Mouse (Mus musculus) embryonic facial prominence, embryonic 13.5 days (tissue): ENCODE data around the gene Tbx10. TPM values are rescaled to one million over a fixed set of nuclear protein-coding genes. Genes with fewer than 3 reads are reported as not detected.
A peak's percentile ranks its signal among the peaks of the same experiment; 100 is the strongest.
"Not testable (repeated sequence)": the region's sequence is repeated elsewhere in the genome, so short reads cannot be mapped to it uniquely, and the experiment has no call there.

ENCODE experiments used
- ATAC-seq: fragments of 200-750 bp; cut with Nextera tagmentation; 2 replicates; pipeline ENCODE4 v1.8.0; 2017; ENCODE audit warnings: low read depth; ENCODE audit not compliant: insufficient number of reproducible peaks, insufficient read depth, low FRiP score, low TSS enrichment
- H3K27ac ChIP-seq: fragments of 300-500 bp; sonication (generic); 2 replicates; pipeline ENCODE4 v1.5.1; 2015; ENCODE audit warnings: moderate library complexity, mild to moderate bottlenecking, inconsistent platforms
- H3K27me3 ChIP-seq: fragments of 300-500 bp; sonication (generic); 2 replicates; pipeline ENCODE4 v1.6.1; 2015; ENCODE audit warnings: mild to moderate bottlenecking, inconsistent platforms
- H3K36me3 ChIP-seq: fragments of 300-500 bp; sonication (generic); 2 replicates; pipeline ENCODE4 v1.6.1; 2015; ENCODE audit warnings: mild to moderate bottlenecking, inconsistent platforms
- H3K4me1 ChIP-seq: fragments of 300-500 bp; sonication (generic); 2 replicates; pipeline ENCODE4 v1.6.1; 2015; ENCODE audit warnings: inconsistent platforms
- H3K4me2 ChIP-seq: fragments of 300-500 bp; sonication (generic); 2 replicates; pipeline ENCODE4 v1.6.1; 2015; ENCODE audit warnings: moderate library complexity, mild to moderate bottlenecking, inconsistent platforms
- H3K4me3 ChIP-seq: fragments of 300-500 bp; sonication (generic); 2 replicates; pipeline ENCODE4 v1.5.1; 2015; ENCODE audit warnings: mild to moderate bottlenecking, inconsistent platforms
- H3K9ac ChIP-seq: fragments of 300-500 bp; sonication (generic); 2 replicates; pipeline ENCODE4 v1.6.1; 2015; ENCODE audit warnings: mild to moderate bottlenecking, inconsistent platforms
- H3K9me3 ChIP-seq: fragments of 300-500 bp; sonication (generic); 2 replicates; pipeline ENCODE4 v1.6.1; 2016; ENCODE audit warnings: inconsistent platforms
- WGBS: fragments of 180-500 bp; shearing (Covaris S2); methylation state at CpG from one replicate; pipeline ENCODE4 v1.1.7; 2015; ENCODE audit warnings: mixed read lengths; 5-methylcytosine and 5-hydroxymethylcytosine counted together
- polyA plus RNA-seq: library from polyadenylated mRNA; unstranded; fragments of >200 nt; fragmentation: Nextera tagmentation; extraction: Ambion mirVana; gene quantifications from 2 replicates; pipeline ENCODE4 v1.2.1, GENCODE M21; 2015

The Tbx10 gene
- polyA plus RNA-seq, 1 experiment from 2014 or later, result not detected

DNA sequence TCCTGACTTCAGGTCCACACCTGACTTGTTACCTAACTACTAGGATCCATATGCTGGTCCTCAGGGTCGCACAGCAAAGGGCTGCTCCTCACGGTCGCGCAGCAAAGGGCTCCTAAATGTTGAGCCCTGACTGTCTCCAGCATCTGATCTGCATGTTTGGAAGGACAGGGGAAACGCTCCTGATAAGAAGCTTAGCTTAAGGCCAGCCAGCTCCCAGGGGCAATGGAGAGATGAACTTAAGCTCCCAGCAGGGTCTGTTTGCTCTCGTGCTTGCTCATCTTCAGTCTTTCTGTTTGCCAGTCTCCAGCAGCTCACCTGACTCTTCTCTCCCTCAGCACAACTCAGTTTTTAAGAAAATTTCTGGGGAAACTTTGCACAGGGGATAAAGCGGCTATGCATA is 40.1 kb downstream of the Tbx10 start:
- Histone ChIP-seq H3K27me3 (no peaks in the 10 kb centered on the region), H3K9ac (no peak overlapping the region), H3K9me3 (no peaks in the 10 kb centered on the region), H3K36me3 (peaks cover 12% of the 10 kb centered on the region), H3K4me3 (no peak overlapping the region), H3K4me2 (no peak overlapping the region), H3K4me1 (peaks cover 14% of the 10 kb centered on the region), H3K27ac (no peak overlapping the region)
- 52% methylated on average over 7 of the region's 7 CpGs for WGBS
- no peak for ATAC-seq

DNA sequence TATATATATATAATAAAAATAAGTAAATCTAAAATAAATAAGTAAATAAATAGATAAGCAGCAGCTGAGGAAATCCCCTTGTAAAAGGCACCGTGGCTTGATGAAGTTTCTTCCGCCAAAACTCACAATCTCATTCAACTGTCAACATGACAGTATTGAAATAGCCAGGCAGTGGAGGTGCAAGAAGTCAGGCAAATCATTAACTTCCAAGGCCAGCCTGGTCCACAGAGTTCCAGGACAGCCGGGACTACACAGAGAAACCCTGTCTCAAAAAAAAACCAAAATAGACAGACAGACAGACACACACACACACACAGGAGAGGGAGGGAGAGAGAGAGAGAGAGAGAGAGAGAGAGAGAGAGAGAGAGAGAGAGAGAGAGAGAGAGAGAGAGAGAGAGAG is 40.7 kb downstream of the Tbx10 start:
- Histone ChIP-seq H3K36me3 (peaks cover 12% of the 10 kb centered on the region), H3K27ac (no peak overlapping the region), H3K4me1 (peaks cover 17% of the 10 kb centered on the region), H3K27me3 (no peaks in the 10 kb centered on the region), H3K9me3 (no peaks in the 10 kb centered on the region), H3K4me2 (no peak overlapping the region), H3K4me3 (no peak overlapping the region), H3K9ac (no peak overlapping the region)
- no peak for ATAC-seq
- 78% methylated on average over 3 of the region's 3 CpGs for WGBS

DNA sequence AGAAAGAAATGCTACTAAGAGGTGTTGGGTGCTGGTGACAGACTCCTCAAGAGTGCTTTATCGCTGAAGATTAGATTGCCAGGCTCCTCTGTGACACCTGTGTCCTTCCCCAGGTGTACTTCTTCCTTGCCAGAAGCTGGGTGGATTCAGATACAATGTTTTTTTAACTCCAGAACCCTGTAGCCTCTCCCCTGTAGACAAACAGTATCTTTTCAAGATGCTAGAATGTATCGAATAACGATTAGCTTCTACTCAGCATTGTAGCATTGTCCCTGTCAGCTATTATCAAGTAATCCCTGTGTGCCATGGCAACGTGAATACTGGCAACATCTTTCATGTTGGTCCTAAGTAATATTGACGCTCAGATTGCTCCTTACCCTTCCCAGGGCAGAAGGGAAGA is 41.2 kb downstream of the Tbx10 start:
- Histone ChIP-seq H3K4me1 (peaks cover 19% of the 10 kb centered on the region), H3K4me2 (no peak overlapping the region), H3K36me3 (peaks cover 12% of the 10 kb centered on the region), H3K27ac (no peak overlapping the region), H3K4me3 (no peak overlapping the region), H3K9me3 (no peaks in the 10 kb centered on the region), H3K9ac (no peak overlapping the region), H3K27me3 (no peaks in the 10 kb centered on the region)
- 67% methylated on average over 5 of the region's 5 CpGs for WGBS
- ATAC-seq, result no peak

DNA sequence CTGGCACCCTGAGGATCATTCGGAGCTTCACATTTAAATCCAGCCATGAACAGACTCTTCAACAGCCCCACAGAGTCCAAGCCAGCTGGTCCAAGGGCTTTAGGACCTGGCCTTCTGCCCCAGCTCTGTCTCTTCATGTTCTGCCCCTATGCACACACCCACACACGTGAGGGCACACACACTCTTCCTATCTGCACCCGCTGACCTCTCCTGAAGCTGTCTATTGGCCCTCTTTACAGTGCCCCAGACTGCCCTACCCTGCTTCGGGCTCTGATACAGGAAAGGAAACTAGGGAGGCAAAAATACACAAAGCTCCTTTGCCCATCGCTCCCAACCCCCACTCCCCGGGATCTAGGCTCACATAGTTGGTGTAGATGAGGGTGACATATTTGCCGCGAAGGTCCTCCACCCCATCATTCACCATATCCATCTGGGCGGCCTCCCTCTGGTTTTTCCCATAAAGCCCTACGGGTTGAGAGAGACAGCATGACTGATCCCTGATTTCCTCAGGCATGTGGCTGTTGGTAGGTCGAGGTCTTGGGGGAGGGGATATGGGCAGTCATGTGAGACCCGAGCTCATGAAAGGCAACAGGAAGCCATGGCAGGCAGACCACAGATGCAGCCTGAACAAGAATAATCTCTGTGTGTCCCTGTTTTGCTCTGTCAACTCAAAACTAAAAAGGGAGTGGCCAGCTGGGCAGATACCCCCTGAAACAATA is 43.9 kb downstream of the Tbx10 start:
- Histone ChIP-seq H3K9me3 (no peaks in the 10 kb centered on the region), H3K4me2 (peak overlapping the region; percentile 39), H3K27ac (no peak overlapping the region), H3K4me3 (no peak overlapping the region), H3K36me3 (peaks cover 12% of the 10 kb centered on the region), H3K9ac (no peak overlapping the region), H3K27me3 (no peaks in the 10 kb centered on the region), H3K4me1 (peaks cover 19% of the 10 kb centered on the region)
- 70% methylated on average over 12 of the region's 12 CpGs for whole genome bisulfite sequencing
- no peak for ATAC-seq

DNA sequence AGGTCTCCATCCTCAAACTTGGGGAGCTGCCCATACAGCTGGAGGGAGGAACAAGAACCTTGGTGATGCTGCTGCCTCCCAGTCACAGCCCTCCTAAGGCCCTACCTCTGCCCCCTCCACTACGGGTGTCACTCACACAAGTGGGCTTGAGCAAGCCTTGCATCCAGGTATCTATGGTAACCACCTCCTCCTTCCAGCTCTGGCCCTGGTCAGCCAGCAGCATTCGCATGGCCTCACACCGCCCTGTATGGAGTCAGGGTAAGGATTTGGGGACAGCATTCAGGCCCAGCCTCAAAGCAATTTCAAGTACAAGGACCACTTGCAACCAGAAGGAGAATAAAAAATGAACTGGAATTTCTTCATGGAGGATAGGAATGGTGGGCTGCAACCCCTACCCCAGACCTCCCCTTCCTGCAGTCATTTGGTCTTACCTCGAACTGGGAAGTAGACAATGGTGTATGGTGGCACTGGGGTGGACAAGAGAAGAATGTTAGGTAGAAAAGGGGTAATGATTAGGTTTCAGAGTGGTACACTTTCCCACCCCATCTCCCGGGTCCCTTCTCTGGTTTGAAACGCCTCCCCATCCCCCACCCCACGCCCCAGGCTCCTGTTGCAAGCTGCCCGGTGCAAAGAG is 44.7 kb downstream of the Tbx10 start:
- WGBS, result 24% methylated on average over 7 of the region's 8 CpGs

DNA sequence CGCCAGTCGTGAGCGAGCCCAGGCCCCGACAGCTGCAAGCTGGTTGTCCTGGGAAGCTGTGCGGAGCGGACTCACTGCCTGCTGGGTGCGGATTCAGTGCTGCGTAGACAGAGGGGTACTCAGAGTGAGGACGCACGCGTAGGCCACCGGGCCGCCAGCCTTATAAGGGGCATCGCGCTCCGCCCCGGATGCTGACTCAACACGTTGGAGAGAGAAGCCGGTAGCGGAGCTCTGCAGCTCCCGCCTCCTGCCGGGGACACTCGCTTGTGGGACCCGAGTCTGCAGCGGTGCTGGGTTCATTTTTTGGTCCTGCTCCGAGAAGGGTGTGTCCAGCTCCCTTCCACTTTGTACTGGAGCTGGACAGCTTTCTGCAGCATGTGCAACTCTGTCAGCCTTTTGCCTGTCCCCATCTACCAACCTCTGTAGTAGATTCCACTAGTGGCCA is 45.3 kb downstream of the Tbx10 start, which contains the start of gene Gstp1:
TSS of gene Gstp1 (minus strand) at position 198 of the 445 bp plus-strand sequence.
- Histone ChIP-seq H3K36me3 (peaks cover 12% of the 10 kb centered on the region), H3K4me3 (peak within 1 kb of the TSS; percentile 54), H3K9ac (peak within 1 kb of the TSS; percentile 80), H3K4me2 (peak within 1 kb of the TSS; percentile 75), H3K27me3 (no peaks in the 10 kb centered on the region), H3K27ac (peak within 1 kb of the TSS; percentile 60), H3K4me1 (peaks cover 19% of the 10 kb centered on the region), H3K9me3 (no peaks in the 10 kb centered on the region)
- 0% methylated on average over 26 of the region's 26 CpGs for WGBS
- peak; percentile 82; the same call in 1 of the 2 replicates for ATAC-seq

More for the DNA sequence above, 44.7 kb downstream of the Tbx10 start:
- H3K4me3 ChIP-seq, result peak overlapping the region; percentile 54
- not testable (repeated sequence) for H3K27me3 ChIP-seq, ATAC-seq, H3K9me3 ChIP-seq
- H3K27ac ChIP-seq, result peak overlapping the region; percentile 60
- H3K9ac ChIP-seq, result peak overlapping the region; percentile 80
- H3K36me3 ChIP-seq, result peaks cover 12% of the 10 kb centered on the region
- peaks cover 19% of the 10 kb centered on the region for H3K4me1 ChIP-seq
- peak overlapping the region; percentile 75 for H3K4me2 ChIP-seq

DNA sequence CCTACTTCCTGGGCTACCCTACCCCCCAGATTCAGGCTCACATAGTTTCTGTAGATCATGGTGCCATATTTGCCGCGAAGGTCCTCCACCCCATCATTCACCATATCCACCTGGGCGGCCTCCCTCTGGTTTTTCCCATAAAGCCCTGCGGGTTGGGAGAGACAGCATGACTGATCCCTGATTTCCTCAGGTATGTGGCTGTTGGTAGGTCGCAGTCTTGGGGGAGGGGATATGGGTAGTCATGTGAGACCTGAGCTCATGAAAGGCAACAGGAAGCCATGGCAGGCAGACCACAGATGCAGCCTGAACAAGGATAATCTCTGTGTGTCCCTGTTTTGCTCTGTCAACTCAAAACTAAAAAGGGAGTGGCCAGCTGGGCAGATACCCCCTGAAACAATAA is 48.4 kb downstream of the Tbx10 start:
- not testable (repeated sequence) for H3K4me2 ChIP-seq, ATAC-seq, H3K4me3 ChIP-seq, H3K36me3 ChIP-seq, H3K27ac ChIP-seq, H3K9me3 ChIP-seq, H3K27me3 ChIP-seq, H3K9ac ChIP-seq
- H3K4me1 ChIP-seq, result peaks cover 21% of the 10 kb centered on the region
- 80% methylated on average over 5 of the region's 5 CpGs for WGBS

DNA sequence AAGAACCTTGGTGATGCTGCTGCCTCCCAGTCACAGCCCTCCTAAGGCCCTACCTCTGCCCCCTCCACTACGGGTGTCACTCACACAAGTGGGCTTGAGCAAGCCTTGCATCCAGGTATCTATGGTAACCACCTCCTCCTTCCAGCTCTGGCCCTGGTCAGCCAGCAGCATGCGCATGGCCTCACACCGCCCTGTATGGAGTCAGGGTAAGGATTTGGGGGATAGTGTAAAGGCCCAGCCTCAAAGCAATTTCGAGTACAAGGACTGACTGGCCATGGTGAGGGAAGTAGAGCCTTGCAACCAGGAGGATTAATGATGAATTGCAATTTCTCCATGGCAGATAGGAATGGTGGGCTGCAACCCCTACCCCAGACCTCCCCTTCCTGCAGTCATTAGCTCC is 48.9 kb downstream of the Tbx10 start:
- not testable (repeated sequence) for H3K9me3 ChIP-seq, H3K4me2 ChIP-seq, H3K9ac ChIP-seq, ATAC-seq, H3K4me3 ChIP-seq, H3K27ac ChIP-seq, H3K27me3 ChIP-seq, H3K36me3 ChIP-seq
- H3K4me1 ChIP-seq, result peaks cover 21% of the 10 kb centered on the region
- 86% methylated on average over 3 of the region's 4 CpGs for WGBS

DNA sequence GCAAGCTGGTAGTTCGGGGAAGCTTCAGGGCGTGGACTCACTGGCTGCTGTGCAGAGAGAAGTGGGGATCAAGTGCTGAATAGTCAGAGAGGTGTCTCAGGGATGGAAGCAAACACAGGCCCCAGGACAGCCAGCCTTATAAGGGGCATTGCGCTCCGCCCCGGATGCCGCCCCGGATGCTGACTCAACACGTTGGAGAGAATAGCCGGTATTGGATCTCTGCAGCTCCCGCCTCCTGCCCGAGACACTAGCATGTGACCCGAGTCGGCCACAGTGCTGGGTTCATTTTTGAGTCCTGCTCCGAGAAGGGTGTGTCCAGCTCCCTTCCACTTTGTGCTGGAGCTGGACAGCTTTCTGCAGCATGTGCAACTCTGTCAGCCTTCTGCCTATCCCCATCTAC is 49.6 kb downstream of the Tbx10 start:
- WGBS, result 75% methylated on average over 14 of the region's 14 CpGs
- no peaks in the 10 kb centered on the region for H3K27me3 ChIP-seq
- no peak overlapping the region for H3K4me3 ChIP-seq
- peaks cover 18% of the 10 kb centered on the region for H3K4me1 ChIP-seq
- H3K9ac ChIP-seq, result no peak overlapping the region
- H3K4me2 ChIP-seq, result no peak overlapping the region
- no peak for ATAC-seq
- H3K36me3 ChIP-seq, result no peaks in the 10 kb centered on the region
- H3K9me3 ChIP-seq, result no peaks in the 10 kb centered on the region
- no peak overlapping the region for H3K27ac ChIP-seq

DNA sequence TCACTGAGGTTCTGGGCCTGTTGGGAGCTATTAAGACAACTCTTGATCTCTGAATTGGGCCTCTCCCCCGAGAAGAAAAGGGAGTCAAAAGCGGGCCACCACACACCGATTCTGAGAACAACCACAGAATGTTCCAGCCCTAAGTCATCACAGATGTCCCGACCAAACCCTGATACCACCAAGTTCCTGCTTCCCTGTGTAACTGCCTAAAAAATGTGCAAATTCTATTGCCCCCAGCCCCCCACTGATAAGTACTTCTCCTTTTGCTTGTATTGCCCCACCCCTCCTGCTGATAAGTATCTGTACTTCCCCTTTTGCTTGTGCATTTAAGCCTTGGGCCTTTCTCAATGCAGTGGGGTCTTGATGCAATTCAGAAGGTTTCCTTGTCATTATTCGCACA is 51.6 kb downstream of the Tbx10 start:
- H3K27ac ChIP-seq, H3K4me1 ChIP-seq, H3K9ac ChIP-seq, ATAC-seq, H3K36me3 ChIP-seq, H3K9me3 ChIP-seq, H3K27me3 ChIP-seq, H3K4me3 ChIP-seq, H3K4me2 ChIP-seq: not testable (repeated sequence)
- WGBS, result 77% methylated on average over 5 of the region's 5 CpGs

DNA sequence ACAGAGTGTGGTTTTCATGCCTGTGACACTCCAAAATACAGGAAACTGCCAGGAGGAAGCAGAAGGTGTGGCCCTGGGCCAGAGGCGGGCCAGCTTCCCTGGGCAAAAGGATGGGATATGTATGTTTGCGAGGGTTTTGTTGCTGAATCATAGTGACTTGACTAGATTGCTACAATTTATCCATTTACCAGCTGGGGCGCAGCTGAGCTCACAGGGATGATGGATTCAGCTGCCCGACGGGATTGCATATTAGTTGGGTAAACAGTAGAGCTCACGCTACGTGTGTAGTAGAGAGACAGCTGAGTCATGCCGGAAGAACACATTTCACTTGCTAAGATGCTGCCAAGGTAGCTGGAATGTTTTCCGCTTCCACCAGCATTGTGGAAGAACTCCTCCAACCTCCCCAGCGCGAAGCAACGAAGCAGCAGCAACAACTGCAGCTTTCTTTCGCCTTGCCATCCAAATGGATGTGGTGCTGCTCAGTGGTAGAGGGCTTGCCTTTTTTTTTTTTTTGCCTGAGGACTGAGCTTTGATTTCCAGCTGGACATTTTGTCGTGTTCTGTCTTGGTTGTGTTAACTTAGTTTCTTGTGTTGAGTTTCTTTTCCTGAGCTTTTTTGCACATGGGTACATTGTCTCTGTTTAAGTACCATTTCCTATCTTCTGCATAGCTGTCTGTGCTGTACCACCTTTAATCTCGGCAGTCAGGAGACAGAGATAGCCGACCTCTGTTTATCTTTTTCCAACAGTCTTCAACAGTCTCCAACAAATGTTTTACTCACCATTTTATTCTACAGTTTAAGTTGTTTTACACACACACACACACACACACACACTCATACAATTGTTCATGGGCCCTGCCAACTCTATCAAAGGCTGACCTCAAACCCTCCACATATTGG is 53.7 kb downstream of the Tbx10 start, which contains the start of gene Gstp2:
TSS of gene Gstp2 (minus strand) at position 58 of the 900 bp plus-strand sequence.
- Histone ChIP-seq H3K9ac (no peak within 1 kb of the TSS), H3K4me1 (peaks cover 8% of the 10 kb centered on the region; the same call in 1 of the 2 replicates), H3K9me3 (no peaks in the 10 kb centered on the region; the same call in 1 of the 2 replicates), H3K4me2 (peak within 1 kb of the TSS; percentile 35), H3K27me3 (no peaks in the 10 kb centered on the region), H3K36me3 (no peaks in the 10 kb centered on the region), H3K27ac (no peak within 1 kb of the TSS), H3K4me3 (no peak within 1 kb of the TSS)
- no peak for ATAC-seq
- 53% methylated on average over 16 of the region's 16 CpGs for whole genome bisulfite sequencing
